Mouse (Mus musculus): Measurements from ENCODE around the gene Vps13c. TPM values are rescaled to one million over a fixed set of nuclear protein-coding genes. Genes with fewer than 3 reads are reported as not detected.

The Vps13c gene
- polyA plus RNA-seq, 1 experiment: 34.2 TPM

DNA sequence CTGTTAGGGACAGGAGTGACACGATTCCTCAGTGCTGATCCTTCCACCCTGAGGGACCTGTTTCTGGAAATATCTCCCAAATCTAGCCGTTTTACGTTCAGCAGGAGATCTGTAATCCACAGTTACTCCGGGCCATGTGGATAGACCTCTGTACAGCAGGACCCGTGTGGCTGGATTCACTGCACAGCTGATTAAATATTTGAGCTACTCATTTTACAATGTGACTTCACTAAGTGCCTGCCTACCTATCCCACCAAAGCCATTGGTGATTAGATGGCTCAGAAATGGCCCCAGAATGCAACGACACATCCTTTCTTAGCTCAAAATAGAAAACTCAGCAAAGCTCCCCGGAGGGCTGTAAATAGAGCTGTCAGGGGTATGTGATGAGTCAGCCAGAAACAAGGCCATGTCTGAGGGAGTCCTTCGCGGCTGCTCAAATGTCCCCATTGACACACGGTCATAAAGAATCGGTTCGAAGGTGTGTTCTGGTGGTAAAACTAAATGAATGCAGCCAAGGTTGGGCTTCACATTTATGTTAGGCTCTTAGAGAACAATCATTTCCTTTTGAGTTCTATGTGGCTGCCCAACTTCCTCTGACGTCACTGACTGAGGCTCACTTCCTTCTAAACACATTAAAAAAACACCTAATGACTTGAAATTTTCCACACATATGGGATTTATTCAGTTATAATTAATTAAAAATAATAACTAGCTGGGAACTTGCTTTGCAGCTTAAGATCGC is 40.9 kb upstream of the Vps13c start:
- no peaks in the 10 kb centered on the region for H3K4me1 ChIP-seq (ENCODE audit: control insufficient read depth, insufficient read depth, low read length)
- H3K9me3 ChIP-seq (replicated peaks; ENCODE audit: control insufficient read depth, insufficient read depth, low read length, poor library complexity, severe bottlenecking): no peaks in the 10 kb centered on the region
- H3K4me3 ChIP-seq (ENCODE audit: low read depth, low read length): no peak overlapping the region
- TF ChIP-seq POLR2A (IDR thresholded peaks at IDR 0.05; ENCODE audit: insufficient read depth, low read length) (no peak), EP300 (IDR thresholded peaks at IDR 0.05; ENCODE audit: insufficient read depth, low read depth, low read length) (no peak), CTCF (IDR thresholded peaks at IDR 0.05; ENCODE audit: low read depth, low read length) (no peak)
- H3K36me3 ChIP-seq (ENCODE audit: control insufficient read depth, insufficient read depth, low read length, poor library complexity, severe bottlenecking): no peaks in the 10 kb centered on the region
- H3K9ac ChIP-seq (ENCODE audit: low read depth, poor library complexity, severe bottlenecking): no peak overlapping the region
- no peak overlapping the region for H3K27ac ChIP-seq (ENCODE audit: insufficient read depth, low read length)
- H3K27me3 ChIP-seq (ENCODE audit: control insufficient read depth, insufficient read depth, low read length, poor library complexity, severe bottlenecking): no peaks in the 10 kb centered on the region

DNA sequence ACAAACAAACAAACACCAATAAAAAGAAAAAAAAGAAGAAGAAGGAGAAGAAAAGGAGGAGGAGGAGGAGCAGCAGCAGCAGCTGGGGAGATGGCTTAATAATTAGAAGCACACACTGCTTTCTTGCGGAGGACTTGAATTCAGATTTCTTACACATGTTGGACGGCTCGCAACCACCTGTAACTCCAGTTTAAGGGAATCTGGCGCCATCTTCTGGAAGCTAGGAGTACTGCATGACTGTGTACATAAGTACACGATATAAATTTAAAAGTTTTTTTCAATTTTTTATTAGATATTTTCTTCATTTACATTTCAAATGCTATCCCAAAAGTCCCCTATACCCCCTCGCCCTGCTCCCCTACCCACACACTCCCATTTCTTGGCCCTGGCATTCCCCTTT is 38.0 kb upstream of the Vps13c start:
- no peaks in the 10 kb centered on the region for H3K27me3 ChIP-seq (ENCODE audit: control insufficient read depth, insufficient read depth, low read length, poor library complexity, severe bottlenecking)
- H3K4me1 ChIP-seq (ENCODE audit: control insufficient read depth, insufficient read depth, low read length): no peaks in the 10 kb centered on the region
- H3K36me3 ChIP-seq (ENCODE audit: control insufficient read depth, insufficient read depth, low read length, poor library complexity, severe bottlenecking): no peaks in the 10 kb centered on the region
- H3K9me3 ChIP-seq (replicated peaks; ENCODE audit: control insufficient read depth, insufficient read depth, low read length, poor library complexity, severe bottlenecking): no peaks in the 10 kb centered on the region
- H3K4me3 ChIP-seq (ENCODE audit: low read depth, low read length): no peak overlapping the region
- no peak for TF ChIP-seq EP300 (IDR thresholded peaks at IDR 0.05; ENCODE audit: insufficient read depth, low read depth, low read length)
- peak; percentile 16 for TF ChIP-seq CTCF (IDR thresholded peaks at IDR 0.05; ENCODE audit: low read depth, low read length)
- no peak overlapping the region for H3K27ac ChIP-seq (ENCODE audit: insufficient read depth, low read length)
- H3K9ac ChIP-seq (ENCODE audit: low read depth, poor library complexity, severe bottlenecking): no peak overlapping the region

DNA sequence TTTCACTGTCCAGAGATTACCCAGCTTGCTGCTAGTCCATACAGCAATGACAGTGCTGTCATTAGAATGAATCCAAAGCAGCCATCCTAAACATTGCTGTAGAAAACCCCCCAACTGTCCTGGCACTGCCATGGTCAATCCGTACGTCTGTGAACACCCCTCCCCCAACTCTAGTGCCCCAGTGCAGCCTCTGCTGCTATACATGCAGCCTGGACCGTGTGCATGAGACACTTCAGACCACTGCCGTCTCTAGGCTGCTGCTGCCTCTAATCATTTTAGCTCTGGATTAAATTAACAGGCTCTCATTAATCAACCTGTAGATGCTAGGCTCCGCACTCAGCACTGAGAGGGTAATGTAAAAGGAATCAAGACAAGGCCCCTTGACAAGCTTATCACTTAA is 33.2 kb upstream of the Vps13c start:
- no peaks in the 10 kb centered on the region for H3K9me3 ChIP-seq (replicated peaks; ENCODE audit: control insufficient read depth, insufficient read depth, low read length, poor library complexity, severe bottlenecking)
- no peak for TF ChIP-seq CTCF (IDR thresholded peaks at IDR 0.05; ENCODE audit: low read depth, low read length)
- TF ChIP-seq POLR2A (IDR thresholded peaks at IDR 0.05; ENCODE audit: insufficient read depth, low read length): no peak
- no peak for TF ChIP-seq EP300 (IDR thresholded peaks at IDR 0.05; ENCODE audit: insufficient read depth, low read depth, low read length)

DNA sequence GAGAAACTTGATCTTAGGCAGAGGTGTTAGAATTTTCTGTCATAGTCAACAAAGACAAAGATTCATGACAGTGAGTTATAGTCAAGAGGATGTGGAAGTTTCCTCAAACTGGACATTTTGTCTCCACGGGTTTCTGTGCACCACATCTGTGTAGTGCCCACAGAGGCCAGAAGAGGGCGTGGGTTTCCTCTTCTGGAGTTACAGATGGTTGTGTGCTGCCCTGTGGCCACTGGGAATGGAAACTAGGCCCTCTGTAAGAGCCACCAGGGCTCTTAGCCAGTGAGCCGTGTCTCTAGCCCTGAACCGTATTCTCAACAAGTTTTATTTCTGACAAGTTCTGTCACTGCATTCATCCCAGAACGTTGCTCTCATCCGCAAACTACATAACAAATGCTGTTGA is 29.7 kb upstream of the Vps13c start:
- Histone ChIP-seq H3K9me3 (replicated peaks; ENCODE audit: control insufficient read depth, insufficient read depth, low read length, poor library complexity, severe bottlenecking) (no peaks in the 10 kb centered on the region), H3K27me3 (ENCODE audit: control insufficient read depth, insufficient read depth, low read length, poor library complexity, severe bottlenecking) (no peaks in the 10 kb centered on the region)

More for the DNA sequence above, 33.2 kb upstream of the Vps13c start:
- Histone ChIP-seq H3K4me1 (ENCODE audit: control insufficient read depth, insufficient read depth, low read length) (no peaks in the 10 kb centered on the region), H3K27me3 (ENCODE audit: control insufficient read depth, insufficient read depth, low read length, poor library complexity, severe bottlenecking) (no peaks in the 10 kb centered on the region), H3K9ac (ENCODE audit: low read depth, poor library complexity, severe bottlenecking) (no peak overlapping the region), H3K36me3 (ENCODE audit: control insufficient read depth, insufficient read depth, low read length, poor library complexity, severe bottlenecking) (no peaks in the 10 kb centered on the region), H3K4me3 (ENCODE audit: low read depth, low read length) (no peak overlapping the region), H3K27ac (ENCODE audit: insufficient read depth, low read length) (no peak overlapping the region)

DNA sequence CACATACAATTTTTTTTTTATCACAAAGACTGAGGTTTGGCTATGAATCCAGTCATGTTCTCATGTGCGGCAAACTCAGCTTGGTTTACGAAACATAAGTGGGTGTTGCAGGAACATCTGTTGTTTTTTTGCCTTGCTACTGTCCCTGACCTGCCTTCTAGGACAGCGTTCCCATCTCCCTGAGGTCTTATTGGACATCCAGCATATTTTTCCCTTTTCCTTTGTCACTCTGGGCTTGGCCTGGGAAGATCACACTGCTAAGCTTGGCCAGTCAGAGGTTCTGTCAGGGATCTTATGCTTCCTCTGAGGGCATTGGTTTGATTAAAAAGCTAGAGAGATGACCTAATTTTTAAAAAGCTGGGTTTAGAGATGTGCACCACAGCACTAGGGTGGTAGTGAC is 29.1 kb upstream of the Vps13c start:
- H3K9ac ChIP-seq (ENCODE audit: low read depth, poor library complexity, severe bottlenecking): no peak overlapping the region
- H3K27me3 ChIP-seq (ENCODE audit: control insufficient read depth, insufficient read depth, low read length, poor library complexity, severe bottlenecking): no peaks in the 10 kb centered on the region
- H3K4me3 ChIP-seq (ENCODE audit: low read depth, low read length): no peak overlapping the region
- H3K36me3 ChIP-seq (ENCODE audit: control insufficient read depth, insufficient read depth, low read length, poor library complexity, severe bottlenecking): no peaks in the 10 kb centered on the region
- no peaks in the 10 kb centered on the region for H3K4me1 ChIP-seq (ENCODE audit: control insufficient read depth, insufficient read depth, low read length)
- no peaks in the 10 kb centered on the region for H3K9me3 ChIP-seq (replicated peaks; ENCODE audit: control insufficient read depth, insufficient read depth, low read length, poor library complexity, severe bottlenecking)
- no peak overlapping the region for H3K27ac ChIP-seq (ENCODE audit: insufficient read depth, low read length)
- no peak for TF ChIP-seq POLR2A (IDR thresholded peaks at IDR 0.05; ENCODE audit: insufficient read depth, low read length)
- TF ChIP-seq CTCF (IDR thresholded peaks at IDR 0.05; ENCODE audit: low read depth, low read length): no peak
- TF ChIP-seq EP300 (IDR thresholded peaks at IDR 0.05; ENCODE audit: insufficient read depth, low read depth, low read length): no peak

More for the DNA sequence above, 29.7 kb upstream of the Vps13c start:
- no peak overlapping the region for H3K9ac ChIP-seq (ENCODE audit: low read depth, poor library complexity, severe bottlenecking)
- no peak overlapping the region for H3K4me3 ChIP-seq (ENCODE audit: low read depth, low read length)
- no peak overlapping the region for H3K27ac ChIP-seq (ENCODE audit: insufficient read depth, low read length)
- H3K36me3 ChIP-seq (ENCODE audit: control insufficient read depth, insufficient read depth, low read length, poor library complexity, severe bottlenecking): no peaks in the 10 kb centered on the region
- TF ChIP-seq CTCF (IDR thresholded peaks at IDR 0.05; ENCODE audit: low read depth, low read length): peak; percentile 42
- no peak for TF ChIP-seq EP300 (IDR thresholded peaks at IDR 0.05; ENCODE audit: insufficient read depth, low read depth, low read length)
- no peaks in the 10 kb centered on the region for H3K4me1 ChIP-seq (ENCODE audit: control insufficient read depth, insufficient read depth, low read length)

DNA sequence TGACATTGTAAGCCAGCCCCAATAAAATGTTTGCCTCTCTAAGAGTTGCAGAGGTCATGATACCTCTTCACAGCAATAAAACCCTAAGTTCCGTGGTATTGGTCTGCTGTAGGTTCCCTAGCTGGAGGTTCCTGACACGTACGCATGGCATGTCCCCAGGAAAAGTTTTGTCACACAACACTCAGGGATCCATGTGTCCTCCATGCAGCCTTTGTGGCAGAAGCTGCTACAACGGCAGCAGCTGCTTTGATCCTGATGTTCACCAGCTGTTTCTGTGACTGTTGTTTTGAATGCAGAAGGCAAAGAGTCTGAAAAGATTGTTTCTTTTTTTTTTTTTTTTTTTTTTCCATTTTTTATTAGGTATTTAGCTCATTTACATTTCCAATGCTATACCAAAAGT is 27.0 kb upstream of the Vps13c start:
- Histone ChIP-seq H3K4me3 (ENCODE audit: low read depth, low read length) (no peak overlapping the region), H3K36me3 (ENCODE audit: control insufficient read depth, insufficient read depth, low read length, poor library complexity, severe bottlenecking) (no peaks in the 10 kb centered on the region), H3K4me1 (ENCODE audit: control insufficient read depth, insufficient read depth, low read length) (no peaks in the 10 kb centered on the region), H3K9me3 (replicated peaks; ENCODE audit: control insufficient read depth, insufficient read depth, low read length, poor library complexity, severe bottlenecking) (no peaks in the 10 kb centered on the region), H3K9ac (ENCODE audit: low read depth, poor library complexity, severe bottlenecking) (no peak overlapping the region), H3K27me3 (ENCODE audit: control insufficient read depth, insufficient read depth, low read length, poor library complexity, severe bottlenecking) (no peaks in the 10 kb centered on the region), H3K27ac (ENCODE audit: insufficient read depth, low read length) (no peak overlapping the region)
- TF ChIP-seq POLR2A (IDR thresholded peaks at IDR 0.05; ENCODE audit: insufficient read depth, low read length): no peak
- no peak for TF ChIP-seq EP300 (IDR thresholded peaks at IDR 0.05; ENCODE audit: insufficient read depth, low read depth, low read length)
- no peak for TF ChIP-seq CTCF (IDR thresholded peaks at IDR 0.05; ENCODE audit: low read depth, low read length)
